ENCODE assay signal across 8 mouse cellular contexts in genomic region chr15:84987020-84987815, GRCm38 (mm10). TPM values are rescaled to one million over a fixed set of nuclear protein-coding genes. Genes with fewer than 3 reads are reported as not detected.
A peak's percentile ranks its signal among the peaks of the same experiment; 100 is the strongest.
DNase-seq lines count a peak whose midpoint lies in the region; ATAC-seq and TF ChIP-seq lines count a peak whose summit lies in the region.

No protein-coding gene starts in this region.

- in situ Hi-C loops in CH12.LX (cut with MboI; ENCODE audit: low pct_ligation_motif_present, low pct_unique_long_range_greater_than_20kb, low sequenced_read_pairs), result loop anchor here (5.0 kb wide), 1 partner anchor 40 kb away; no protein-coding TSS in a partner anchor

- no peaks in the 10 kb centered on the region for H3K9me3 ChIP-seq in CH12.LX (replicated peaks; ENCODE audit: low read length)
- H3K9me3 ChIP-seq in heart, embryonic 13.5 days, result no peaks in the 10 kb centered on the region
- no peaks in the 10 kb centered on the region for H3K9me3 ChIP-seq in limb, embryonic 14.5 days (ENCODE audit: control insufficient read depth, low read length)
- no peaks in the 10 kb centered on the region for H3K9me3 ChIP-seq in midbrain, postnatal 0 days (ENCODE audit: low read length)

- peak overlapping the region; percentile 55 for H3K9ac ChIP-seq in CH12.LX (ENCODE audit: insufficient read depth, low read depth)
- peak overlapping the region; percentile 94 for H3K9ac ChIP-seq in heart, embryonic 13.5 days
- H3K9ac ChIP-seq in limb, embryonic 14.5 days (ENCODE audit: low read depth, low read length, severe bottlenecking), result peak overlapping the region; percentile 86
- H3K9ac ChIP-seq in midbrain, postnatal 0 days (replicated peaks; ENCODE audit: low read length, poor library complexity, severe bottlenecking), result peak overlapping the region; percentile 97

- peak; percentile 96 for DNase-seq in heart, adult 11 months
- no peak for DNase-seq in heart, postnatal 14 days
- no peak for DNase-seq in CH12.LX (ENCODE audit: extremely low read depth)
- no peak for DNase-seq in limb, embryonic 14.5 days (ENCODE audit: low spot score)
- DNase-seq in midbrain, postnatal 0 days (ENCODE audit: low spot score), result peak; percentile 62
- DNase-seq in c-Kit-positive CD71-positive TER-119-positive erythroid progenitor cells, embryonic 14.5 days (ENCODE audit: low spot score), result no peak

- peak; percentile 15; the same call in 1 of the 2 replicates for ATAC-seq in common myeloid progenitor, adult 5-6 weeks (replicated peaks; ENCODE audit: low read depth, poor library complexity, severe bottlenecking)
- ATAC-seq in heart, embryonic 13.5 days (ENCODE audit: extremely low read depth, insufficient number of reproducible peaks, low FRiP score, low TSS enrichment), result peak; percentile 40
- peak; percentile 45 for ATAC-seq in limb, embryonic 14.5 days (ENCODE audit: low FRiP score, low read depth)
- ATAC-seq in midbrain, postnatal 0 days (ENCODE audit: low FRiP score), result peak; percentile 36

- under 1% methylated on average over 53 of the region's 53 CpGs for WGBS in heart, embryonic 13.5 days
- WGBS in limb, embryonic 14.5 days, result 3% methylated on average over 33 of the region's 53 CpGs
- 2% methylated on average over 12 of the region's 53 CpGs for WGBS in midbrain, postnatal 0 days

- no peaks in the 10 kb centered on the region for H3K79me2 ChIP-seq in CH12.LX (replicated peaks; ENCODE audit: control insufficient read depth, extremely low read depth, insufficient read depth, poor library complexity, severe bottlenecking)

- TF ChIP-seq CTCF in CH12.LX (conservative IDR thresholded peaks at IDR 0.05 in 1 of 2, IDR thresholded peaks at IDR 0.05 in 1 of 2; ENCODE audit: low read depth in 2 of 2, low read length in 2 of 2), result no peak
- no peak for TF ChIP-seq CTCF in midbrain, postnatal 0 days (IDR thresholded peaks at IDR 0.05)

- no peak for TF ChIP-seq RAD21 in CH12.LX (IDR thresholded peaks at IDR 0.05; ENCODE audit: low read depth, low read length)

- peaks cover 2% of the 10 kb centered on the region for H3K27me3 ChIP-seq in CH12.LX (replicated peaks)
- H3K27me3 ChIP-seq in heart, embryonic 13.5 days (replicated peaks), result peaks cover 4% of the 10 kb centered on the region; the same call in 1 of the 2 replicates
- no peaks in the 10 kb centered on the region for H3K27me3 ChIP-seq in limb, embryonic 14.5 days (ENCODE audit: control insufficient read depth, insufficient read depth, low read length)
- no peaks in the 10 kb centered on the region for H3K27me3 ChIP-seq in midbrain, postnatal 0 days (ENCODE audit: insufficient read depth, low read length)

- H3K4me3 ChIP-seq in CH12.LX (replicated peaks in 1 of 3; ENCODE audit: low read depth in 2 of 3, low read length in 2 of 3, poor library complexity in 1 of 3), result peak overlapping the region; percentile 61 to 96 (median 72)
- peak overlapping the region; percentile 87 for H3K4me3 ChIP-seq in heart, embryonic 13.5 days
- H3K4me3 ChIP-seq in limb, embryonic 14.5 days (replicated peaks; ENCODE audit: low read length), result peak overlapping the region; percentile 75
- peak overlapping the region; percentile 89 for H3K4me3 ChIP-seq in midbrain, postnatal 0 days (ENCODE audit: low read depth, low read length)

- TF ChIP-seq EP300 in CH12.LX (IDR thresholded peaks at IDR 0.05; ENCODE audit: low read length), result no peak

- TF ChIP-seq POLR2A in CH12.LX (IDR thresholded peaks at IDR 0.05; ENCODE audit: low read depth, low read length), result no peak
- TF ChIP-seq POLR2A in limb, embryonic 14.5 days (IDR thresholded peaks at IDR 0.05; ENCODE audit: borderline replicate concordance, extremely low read depth, insufficient read depth, insufficient read length), result no peak

- H3K4me2 ChIP-seq in CH12.LX (ENCODE audit: insufficient read depth, low read depth, poor library complexity, severe bottlenecking), result peak overlapping the region; percentile 84
- peak overlapping the region; percentile 78 for H3K4me2 ChIP-seq in heart, embryonic 13.5 days
- peak overlapping the region; percentile 86 for H3K4me2 ChIP-seq in limb, embryonic 14.5 days (replicated peaks; ENCODE audit: low read depth, low read length, severe bottlenecking)
- H3K4me2 ChIP-seq in midbrain, postnatal 0 days (ENCODE audit: low read depth, low read length, poor library complexity, severe bottlenecking), result peak overlapping the region; percentile 80

- no peak overlapping the region for H3K27ac ChIP-seq in CH12.LX (ENCODE audit: insufficient read depth, low read depth)
- peak overlapping the region; percentile 65 for H3K27ac ChIP-seq in heart, embryonic 13.5 days (replicated peaks)
- peak overlapping the region; percentile 55; the same call in 1 of the 2 replicates for H3K27ac ChIP-seq in limb, embryonic 14.5 days (replicated peaks; ENCODE audit: low read depth, low read length)
- H3K27ac ChIP-seq in midbrain, postnatal 0 days (ENCODE audit: low read depth, low read length), result peak overlapping the region; percentile 89

- peaks cover 0 to 7% of the 10 kb centered on the region in 2 experiments for H3K36me3 ChIP-seq in CH12.LX (replicated peaks in 1 of 2; ENCODE audit: control insufficient read depth in 1 of 2, insufficient read depth in 1 of 2, low read length in 1 of 2)
- H3K36me3 ChIP-seq in heart, embryonic 13.5 days, result no peaks in the 10 kb centered on the region
- H3K36me3 ChIP-seq in limb, embryonic 14.5 days (ENCODE audit: control insufficient read depth, insufficient read depth, low read length), result 0 out of 2 replicates have a peak, but pooled peaks cover 3% of the 10 kb centered on the region
- H3K36me3 ChIP-seq in midbrain, postnatal 0 days (ENCODE audit: insufficient read depth, low read length), result no peaks in the 10 kb centered on the region

- intact Hi-C loops in heart, postnatal 14 days (cut with DNase I), result loop anchor here (5.0 kb wide), 1 partner anchor 60 kb away; no protein-coding TSS in a partner anchor

- dilution Hi-C loops in CH12.LX (cut with MboI; ENCODE audit: extremely low pct_ligation_motif_present, extremely low pct_unique_long_range_greater_than_20kb, low sequenced_read_pairs), result no loop called here

- peaks cover 19 to 46% of the 10 kb centered on the region in 2 experiments for H3K4me1 ChIP-seq in CH12.LX (ENCODE audit: control insufficient read depth in 1 of 2, insufficient read depth in 2 of 2)
- peaks cover 24% of the 10 kb centered on the region for H3K4me1 ChIP-seq in heart, embryonic 13.5 days
- peaks cover 17% of the 10 kb centered on the region for H3K4me1 ChIP-seq in limb, embryonic 14.5 days (ENCODE audit: control insufficient read depth, insufficient read depth, low read length)
- H3K4me1 ChIP-seq in midbrain, postnatal 0 days (ENCODE audit: insufficient read depth, low read length), result peaks cover 15% of the 10 kb centered on the region

TF ChIP-seq in CH12.LX, 34 proteins besides CTCF, POLR2A, EP300 and RAD21:
- TF ChIP-seq JUND (conservative IDR thresholded peaks at IDR 0.05; ENCODE audit: low read depth, low read length) (no peak), RCOR1 (conservative IDR thresholded peaks at IDR 0.05; ENCODE audit: low read depth, low read length) (no peak), TCF12 (IDR thresholded peaks at IDR 0.05; ENCODE audit: low read depth, low read length) (0 out of 2 replicates have a peak, but pooled peaks have one; percentile 4), NRF1 (IDR thresholded peaks at IDR 0.05; ENCODE audit: low read depth, low read length) (no peak), SMC3 (IDR thresholded peaks at IDR 0.05; ENCODE audit: low read depth, low read length) (no peak), UBTF (IDR thresholded peaks at IDR 0.05; ENCODE audit: low read depth, low read length) (peak; percentile 80)

RNA-seq across cellular contexts. Expression of gene 5031439G07Rik, which starts 1.1 kb away (rescaled TPM):
- 10 to 100 TPM; 20.6 to 21.9 TPM for total RNA-seq in heart, postnatal 14 days (2021)
- total RNA-seq in CH12.LX (2012; rRNA removed) (10.9 and 12.9 TPM in 2 replicates), CH12.LX (2014; rRNA removed) (8.6 and 9.4 TPM in 2 replicates)
- polyA plus RNA-seq in CH12.LX (2012; ENCODE audit: insufficient read length, low read depth), result 22.7 and 26.0 TPM in 2 replicates
- total RNA-seq in common myeloid progenitor, adult 5-6 weeks (2017), result 8.3 and 13.3 TPM in 2 replicates
- 3.0 and 3.5 TPM in 2 replicates for polyA plus RNA-seq in heart, embryonic 13.5 days (2015; fragmentation: Nextera tagmentation; extraction: Ambion mirVana)
- polyA plus RNA-seq in limb, embryonic 14.5 days (2012; rRNA removed), result 21.8 and 25.5 TPM in 2 replicates
- 12.3 and 27.0 TPM in 2 replicates for polyA plus RNA-seq in limb, embryonic 14.5 days (2014; fragmentation: Nextera tagmentation; extraction: Ambion mirVana)
- total RNA-seq in midbrain, postnatal 0 days (2014; rRNA removed), result 127 and 131 TPM in 2 replicates
- polyA plus RNA-seq in midbrain, postnatal 0 days (2015; fragmentation: Nextera tagmentation; extraction: Ambion mirVana), result 22.2 and 23.4 TPM in 2 replicates

RNA-seq across cellular contexts. Expression of gene Upk3a, which starts 29.7 kb away (rescaled TPM):
- total RNA-seq in heart, postnatal 14 days (2021), result not detected
- total RNA-seq in CH12.LX (2012; rRNA removed) (not detected in 2 replicates), CH12.LX (2014; rRNA removed) (not detected in 2 replicates)
- polyA plus RNA-seq in CH12.LX (2012; ENCODE audit: insufficient read length, low read depth), result not detected in 2 replicates
- total RNA-seq in common myeloid progenitor, adult 5-6 weeks (2017), result not detected in 2 replicates
- 0.13 TPM in 1 of 2 replicates, not detected in the other for polyA plus RNA-seq in heart, embryonic 13.5 days (2015; fragmentation: Nextera tagmentation; extraction: Ambion mirVana)
- polyA plus RNA-seq in limb, embryonic 14.5 days (2012; rRNA removed), result 0.06 and 0.08 TPM in 2 replicates
- not detected in 2 replicates for polyA plus RNA-seq in limb, embryonic 14.5 days (2014; fragmentation: Nextera tagmentation; extraction: Ambion mirVana)
- 0.28 and 0.66 TPM in 2 replicates for total RNA-seq in midbrain, postnatal 0 days (2014; rRNA removed)
- polyA plus RNA-seq in midbrain, postnatal 0 days (2015; fragmentation: Nextera tagmentation; extraction: Ambion mirVana), result 3.0 and 3.6 TPM in 2 replicates

RNA-seq across cellular contexts. Expression of gene Fam118a, which starts 41.5 kb away (rescaled TPM):
- 1 to 10 TPM; 7.9 TPM for total RNA-seq in heart, postnatal 14 days (2021)
- 13.1 and 14.1 TPM in 2 replicates for total RNA-seq in CH12.LX (2012; rRNA removed)
- 18.2 and 18.4 TPM in 2 replicates for total RNA-seq in CH12.LX (2014; rRNA removed)
- polyA plus RNA-seq in CH12.LX (2012; ENCODE audit: insufficient read length, low read depth), result 15.0 and 15.5 TPM in 2 replicates
- 6.5 and 9.0 TPM in 2 replicates for total RNA-seq in common myeloid progenitor, adult 5-6 weeks (2017)
- 15.6 and 17.0 TPM in 2 replicates for polyA plus RNA-seq in heart, embryonic 13.5 days (2015; fragmentation: Nextera tagmentation; extraction: Ambion mirVana)
- 15.5 and 16.4 TPM in 2 replicates for polyA plus RNA-seq in limb, embryonic 14.5 days (2012; rRNA removed)
- polyA plus RNA-seq in limb, embryonic 14.5 days (2014; fragmentation: Nextera tagmentation; extraction: Ambion mirVana), result 21.7 and 23.1 TPM in 2 replicates
- total RNA-seq in midbrain, postnatal 0 days (2014; rRNA removed), result 18.0 and 21.0 TPM in 2 replicates
- polyA plus RNA-seq in midbrain, postnatal 0 days (2015; fragmentation: Nextera tagmentation; extraction: Ambion mirVana), result 29.5 TPM in 2 replicates

Comparison
In these comparisons a context has a peak if more than half of its experiments do, and no peak if none do; other contexts are left out.
1. DNase-seq: peak in heart, adult 11 months (single experiment) and midbrain, postnatal 0 days (single experiment); none in heart, postnatal 14 days (0 of 2), CH12.LX (single experiment), limb, embryonic 14.5 days (single experiment) and c-Kit-positive CD71-positive TER-119-positive erythroid progenitor cells, embryonic 14.5 days (single experiment).
2. Peak in every context shown above with its lines, with median percentiles within 50 percentile points of each other: H3K4me2 ChIP-seq, H3K4me3 ChIP-seq, H3K9ac ChIP-seq and ATAC-seq.